Mouse (Mus musculus) spleen, adult 2 months (tissue): ENCODE measurements at regions not wholly inside any gene's neighbourhood (a gene's known extent, or its start where the extent isn't known, plus 50 kb on each side); places are given as distances from the start of the nearest gene placed in this dataset.

ENCODE experiments used
- CTCF ChIP-seq: fragments of 200-500 bp; IDR thresholded peaks from 2 replicates; pipeline ENCODE4 v1.5.1; 2011; ENCODE audit warnings: mild to moderate bottlenecking, inconsistent platforms; ENCODE audit not compliant: insufficient read depth, insufficient read length, insufficient replicate concordance; ENCODE audit errors: extremely low read depth
- POLR2A ChIP-seq: fragments of 200-500 bp; IDR thresholded peaks from 2 replicates; pipeline ENCODE4 v1.6.1; 2011; ENCODE audit warnings: low read depth, low read length, inconsistent platforms

GRCm38 (mm10) chr13:26503744-26504143 is 266.2 kb downstream of the Hdgfl1 start:
- TF ChIP-seq POLR2A = no peak
- no peak for TF ChIP-seq CTCF
